23 mouse cellular contexts compared by ENCODE assay signal in genomic region chr8:71554644-71555043, GRCm38 (mm10). TPM values are rescaled to one million over a fixed set of nuclear protein-coding genes. Genes with fewer than 3 reads are reported as not detected.
A peak's percentile ranks its signal among the peaks of the same experiment; 100 is the strongest.
DNase-seq lines count a peak whose midpoint lies in the region; ATAC-seq and TF ChIP-seq lines count a peak whose summit lies in the region.
"Had no signal": no experiment of that assay in that cellular context is flagged by ENCODE, and none has a peak within 500 bp of the region (broad histone marks: within the 10 kb centered on the region; RNA-seq: fewer than 3 reads in every experiment).

No protein-coding gene starts in this region.

- H3K9ac ChIP-seq in heart, embryonic 13.5 days, result no peak overlapping the region
- H3K9ac ChIP-seq in liver, embryonic 11.5 days (ENCODE audit: low read depth, low read length), result no peak overlapping the region
- no peak overlapping the region for H3K9ac ChIP-seq in MEL (ENCODE audit: control insufficient read depth, low read depth, low read length, poor library complexity, severe bottlenecking)
- H3K9ac ChIP-seq: embryonic facial prominence, embryonic 12.5 days; forebrain, embryonic 15.5 days; hindbrain, embryonic 14.5 days had no signal

- 69% methylated on average over 2 of the region's 2 CpGs for WGBS in heart, embryonic 13.5 days
- WGBS in liver, embryonic 11.5 days, result 84% methylated on average over 2 of the region's 2 CpGs

- no peak for TF ChIP-seq CTCF in MEL (IDR thresholded peaks at IDR 0.05 in 2 of 3, conservative IDR thresholded peaks at IDR 0.05 in 1 of 3; ENCODE audit: control insufficient read depth in 1 of 3, insufficient read depth in 1 of 3, low read depth in 2 of 3, low read length in 3 of 3, poor library complexity in 1 of 3, severe bottlenecking in 1 of 3)

- H3K27me3 ChIP-seq in heart, embryonic 13.5 days (replicated peaks), result peaks cover 44% of the 10 kb centered on the region
- H3K27me3 ChIP-seq in liver, embryonic 11.5 days (replicated peaks; ENCODE audit: control insufficient read depth, insufficient read depth, low read length), result peaks cover 24% of the 10 kb centered on the region
- H3K27me3 ChIP-seq in MEL (ENCODE audit: control insufficient read depth in 1 of 2, insufficient read depth in 2 of 2, low read length in 2 of 2), result no peaks in the 10 kb centered on the region

- TF ChIP-seq EP300 in MEL (IDR thresholded peaks at IDR 0.05; ENCODE audit: low read depth in 1 of 2, low read length in 2 of 2), result 0 out of 4 replicates have a peak, but pooled peaks of 1 of the 2 experiments have one; percentile 13

- no peak overlapping the region for H3K4me3 ChIP-seq in heart, embryonic 13.5 days
- H3K4me3 ChIP-seq in liver, embryonic 11.5 days (ENCODE audit: low read depth, low read length), result no peak overlapping the region
- no peak overlapping the region for H3K4me3 ChIP-seq in MEL (ENCODE audit: control insufficient read depth in 1 of 2, insufficient read depth in 1 of 2, low read depth in 2 of 2, low read length in 2 of 2)
- H3K4me3 ChIP-seq: embryonic facial prominence, embryonic 12.5 days; forebrain, embryonic 15.5 days; hindbrain, embryonic 10.5 days had no signal

- TF ChIP-seq POLR2A in MEL (IDR thresholded peaks at IDR 0.05; ENCODE audit: control insufficient read depth in 1 of 2, insufficient read depth in 1 of 2, low read depth in 1 of 2, low read length in 2 of 2, poor library complexity in 1 of 2), result no peak

- intact Hi-C loops in heart, postnatal 25 days (cut with DNase I), result no loop called here

- no peaks in the 10 kb centered on the region for H3K36me3 ChIP-seq in heart, embryonic 13.5 days
- no peaks in the 10 kb centered on the region for H3K36me3 ChIP-seq in liver, embryonic 11.5 days (ENCODE audit: control insufficient read depth, insufficient read depth, low read length)
- H3K36me3 ChIP-seq in MEL (ENCODE audit: control insufficient read depth in 1 of 2, insufficient read depth in 2 of 2, low read length in 2 of 2), result peaks cover 0 to 11% of the 10 kb centered on the region in 2 experiments; a peak in 2 of 4 replicates
- H3K36me3 ChIP-seq: embryonic facial prominence, embryonic 12.5 days; forebrain, embryonic 15.5 days; G1E; hindbrain, embryonic 10.5 days had no signal

- H3K79me2 ChIP-seq in MEL (ENCODE audit: control insufficient read depth, insufficient read depth, low read length, poor library complexity), result no peaks in the 10 kb centered on the region

- no peak for TF ChIP-seq RAD21 in MEL (IDR thresholded peaks at IDR 0.05; ENCODE audit: low read depth, low read length)

- H3K4me1 ChIP-seq in heart, embryonic 13.5 days, result peaks cover 24% of the 10 kb centered on the region
- H3K4me1 ChIP-seq in liver, embryonic 11.5 days (replicated peaks; ENCODE audit: control insufficient read depth, insufficient read depth, low read length), result peaks cover 21% of the 10 kb centered on the region
- peaks cover 6 to 29% of the 10 kb centered on the region in 2 experiments for H3K4me1 ChIP-seq in MEL (ENCODE audit: control insufficient read depth in 1 of 2, insufficient read depth in 2 of 2, low read length in 2 of 2)

- H3K27ac ChIP-seq in heart, embryonic 13.5 days (replicated peaks), result 0 out of 2 replicates have a peak overlapping the region, but pooled peaks have one; percentile 12
- 0 out of 2 replicates have a peak overlapping the region, but pooled peaks have one; percentile 33 for H3K27ac ChIP-seq in liver, embryonic 11.5 days (ENCODE audit: low read depth, low read length)
- H3K27ac ChIP-seq in MEL (ENCODE audit: control insufficient read depth, low read depth, low read length), result peak overlapping the region; percentile 38
- H3K27ac ChIP-seq: embryonic facial prominence, embryonic 12.5 days; forebrain, embryonic 15.5 days; hindbrain, embryonic 10.5 days; hindbrain, embryonic 14.5 days had no signal

- no peaks in the 10 kb centered on the region for H3K9me3 ChIP-seq in heart, embryonic 13.5 days
- H3K9me3 ChIP-seq in liver, embryonic 11.5 days (ENCODE audit: control insufficient read depth, low read length), result no peaks in the 10 kb centered on the region
- no peaks in the 10 kb centered on the region for H3K9me3 ChIP-seq in MEL (replicated peaks; ENCODE audit: insufficient read depth, low read length)
- H3K9me3 ChIP-seq: embryonic facial prominence, embryonic 12.5 days; forebrain, embryonic 15.5 days; G1E; hindbrain, embryonic 10.5 days had no signal

- H3K4me2 ChIP-seq in heart, embryonic 13.5 days, result no peak overlapping the region
- 0 out of 2 replicates have a peak overlapping the region, but pooled peaks have one; percentile 24 for H3K4me2 ChIP-seq in liver, embryonic 11.5 days
- H3K4me2 ChIP-seq: embryonic facial prominence, embryonic 12.5 days; forebrain, embryonic 15.5 days; heart, embryonic 11.5 days; hindbrain, embryonic 14.5 days had no signal

- ATAC-seq in heart, embryonic 13.5 days (ENCODE audit: extremely low read depth, insufficient number of reproducible peaks, low FRiP score, low TSS enrichment), result no peak
- peak; percentile 21; the same call in 1 of the 2 replicates for ATAC-seq in liver, embryonic 11.5 days (replicated peaks; ENCODE audit: low FRiP score)
- ATAC-seq: CD4-positive, CD25-positive, alpha-beta regulatory T cell, adult 4 months; forebrain, embryonic 15.5 days had no signal

- no peak for DNase-seq in heart, postnatal 25 days (ENCODE audit: low spot score)
- no peak for DNase-seq in liver, embryonic 11.5 days (ENCODE audit: low spot score)
- DNase-seq in liver (no peak), MEL (ENCODE audit: low read depth, low spot score) (peak; percentile 46)
- peak; percentile 29 for DNase-seq in lung, postnatal 36 days
- no peak for DNase-seq in lung, postnatal 25 days (ENCODE audit: low spot score)
- DNase-seq: adrenal gland, postnatal 14 days; B cell, adult 2 months; cerebellum, adult 11-12 months; cerebellum, adult 9-10 months; cerebellum, postnatal 25 days; gastrocnemius, postnatal 10 days; heart, adult 18-20 months; heart, postnatal 10 days had no signal

TF ChIP-seq in MEL, 35 proteins besides CTCF, POLR2A, EP300 and RAD21:
- TF ChIP-seq TCF12 (IDR thresholded peaks at IDR 0.05; ENCODE audit: low read depth, low read length) (0 out of 2 replicates have a peak, but pooled peaks have one; percentile 6), TAL1 (IDR thresholded peaks at IDR 0.05; ENCODE audit: low read length) (peak; percentile 82), GATA1 (IDR thresholded peaks at IDR 0.05; ENCODE audit: low read depth, low read length) (peak; percentile 21; the same call in 1 of the 2 replicates), KAT2A (conservative IDR thresholded peaks at IDR 0.05; ENCODE audit: low read depth, low read length) (no peak), ETS1 (IDR thresholded peaks at IDR 0.05; ENCODE audit: low read depth, low read length) (0 out of 2 replicates have a peak, but pooled peaks have one; percentile 7), MXI1 (IDR thresholded peaks at IDR 0.05; ENCODE audit: low read depth, low read length) (0 out of 2 replicates have a peak, but pooled peaks have one; percentile 10), JUND (IDR thresholded peaks at IDR 0.05; ENCODE audit: low read depth, low read length) (no peak)

RNA-seq across cellular contexts. Expression of gene Tmem221, which starts 4.0 kb away (rescaled TPM):
- 0.27 and 0.41 TPM in 2 replicates for polyA plus RNA-seq in heart, embryonic 13.5 days (2015; fragmentation: Nextera tagmentation; extraction: Ambion mirVana)
- total RNA-seq in heart, postnatal 25 days (2021), result under 1 TPM; 0.31 to 0.36 TPM
- polyA plus RNA-seq in liver, embryonic 11.5 days (2014; fragmentation: Nextera tagmentation; extraction: Ambion mirVana), result 0.53 and 1.1 TPM in 2 replicates
- 1.2 and 1.7 TPM in 2 replicates for total RNA-seq in MEL (2012; rRNA removed)
- 1 to 10 TPM in 1 of 2 experiments, not detected in 1; 5.1 TPM for polyA plus RNA-seq in MEL (2012; ENCODE audit: insufficient read depth in 1 of 2, insufficient read length in 2 of 2, low read depth in 1 of 2, low replicate concordance in 2 of 2, missing spikeins in 1 of 2)
- total RNA-seq: G1E had no signal
- polyA plus RNA-seq: G1E had no signal

RNA-seq across cellular contexts. Expression of gene Nxnl1, which starts 11.8 kb away (rescaled TPM):
- not detected in 2 replicates for polyA plus RNA-seq in heart, embryonic 13.5 days (2015; fragmentation: Nextera tagmentation; extraction: Ambion mirVana)
- under 1 TPM; 0.14 to 0.31 TPM for total RNA-seq in heart, postnatal 25 days (2021)
- 0.23 and 0.30 TPM in 2 replicates for polyA plus RNA-seq in liver, embryonic 11.5 days (2014; fragmentation: Nextera tagmentation; extraction: Ambion mirVana)
- total RNA-seq in MEL (2012; rRNA removed), result 0.04 TPM in 1 of 2 replicates, not detected in the other
- polyA plus RNA-seq in MEL (2012; ENCODE audit: insufficient read depth in 1 of 2, insufficient read length in 2 of 2, low read depth in 1 of 2, low replicate concordance in 2 of 2, missing spikeins in 1 of 2), result 1 to 10 TPM in 1 of 2 experiments, not detected in 1; 1.2 TPM
- total RNA-seq: G1E had no signal
- polyA plus RNA-seq: CD4-positive, CD25-positive, alpha-beta regulatory T cell, adult 4 months; embryonic facial prominence, embryonic 12.5 days; forebrain, embryonic 11.5 days; forebrain, embryonic 15.5 days; G1E; heart, embryonic 11.5 days; hindbrain, embryonic 10.5 days had no signal

RNA-seq across cellular contexts. Expression of gene Mvb12a, which starts 11.9 kb away (rescaled TPM):
- polyA plus RNA-seq in heart, embryonic 13.5 days (2015; fragmentation: Nextera tagmentation; extraction: Ambion mirVana), result 58.8 and 59.5 TPM in 2 replicates
- total RNA-seq in heart, postnatal 25 days (2021), result 10 to 100 TPM; 27.0 to 31.1 TPM
- polyA plus RNA-seq in liver, embryonic 11.5 days (2014; fragmentation: Nextera tagmentation; extraction: Ambion mirVana), result 68.1 and 71.0 TPM in 2 replicates
- total RNA-seq in MEL (2012; rRNA removed), result 39.5 and 46.5 TPM in 2 replicates
- 10 to 100 TPM in 1 of 2 experiments, not detected in 1; 67.3 TPM for polyA plus RNA-seq in MEL (2012; ENCODE audit: insufficient read depth in 1 of 2, insufficient read length in 2 of 2, low read depth in 1 of 2, low replicate concordance in 2 of 2, missing spikeins in 1 of 2)

RNA-seq across cellular contexts. Expression of gene Slc27a1, which starts 14.0 kb away (rescaled TPM):
- 18.2 and 18.3 TPM in 2 replicates for polyA plus RNA-seq in heart, embryonic 13.5 days (2015; fragmentation: Nextera tagmentation; extraction: Ambion mirVana)
- 100 to 1,000 TPM; 140 to 143 TPM for total RNA-seq in heart, postnatal 25 days (2021)
- polyA plus RNA-seq in liver, embryonic 11.5 days (2014; fragmentation: Nextera tagmentation; extraction: Ambion mirVana), result 6.2 and 7.0 TPM in 2 replicates
- total RNA-seq in MEL (2012; rRNA removed), result 0.42 and 0.46 TPM in 2 replicates
- polyA plus RNA-seq in MEL (2012; ENCODE audit: insufficient read depth in 1 of 2, insufficient read length in 2 of 2, low read depth in 1 of 2, low replicate concordance in 2 of 2, missing spikeins in 1 of 2), result 1 to 10 TPM in 1 of 2 experiments, not detected in 1; 1.3 TPM
- polyA plus RNA-seq: G1E had no signal

RNA-seq across cellular contexts. Expression of gene Bst2, which starts 17.4 kb away (rescaled TPM):
- 34.0 and 39.5 TPM in 2 replicates for polyA plus RNA-seq in heart, embryonic 13.5 days (2015; fragmentation: Nextera tagmentation; extraction: Ambion mirVana)
- total RNA-seq in heart, postnatal 25 days (2021), result 10 to 100 TPM; 17.4 to 22.8 TPM
- 21.9 and 24.0 TPM in 2 replicates for polyA plus RNA-seq in liver, embryonic 11.5 days (2014; fragmentation: Nextera tagmentation; extraction: Ambion mirVana)
- total RNA-seq in MEL (2012; rRNA removed), result 41.1 and 49.9 TPM in 2 replicates
- polyA plus RNA-seq in MEL (2012; ENCODE audit: insufficient read depth in 1 of 2, insufficient read length in 2 of 2, low read depth in 1 of 2, low replicate concordance in 2 of 2, missing spikeins in 1 of 2), result 100 to 1,000 TPM in 1 of 2 experiments, not detected in 1; 125 TPM

Comparison
In these comparisons a context has a peak if more than half of its experiments do, and no peak if none do; other contexts are left out.
1. DNase-seq: peak in lung, postnatal 36 days (single experiment) and MEL (single experiment); none in heart, postnatal 25 days (single experiment), liver, embryonic 11.5 days (single experiment), liver (single experiment) and lung, postnatal 25 days (single experiment).
2. Peak in every context shown above with its lines, with median percentiles within 50 percentile points of each other: H3K27ac ChIP-seq.